Mouse (Mus musculus): Measurements from ENCODE around the gene Il1b.

Il1b gene

DNA sequence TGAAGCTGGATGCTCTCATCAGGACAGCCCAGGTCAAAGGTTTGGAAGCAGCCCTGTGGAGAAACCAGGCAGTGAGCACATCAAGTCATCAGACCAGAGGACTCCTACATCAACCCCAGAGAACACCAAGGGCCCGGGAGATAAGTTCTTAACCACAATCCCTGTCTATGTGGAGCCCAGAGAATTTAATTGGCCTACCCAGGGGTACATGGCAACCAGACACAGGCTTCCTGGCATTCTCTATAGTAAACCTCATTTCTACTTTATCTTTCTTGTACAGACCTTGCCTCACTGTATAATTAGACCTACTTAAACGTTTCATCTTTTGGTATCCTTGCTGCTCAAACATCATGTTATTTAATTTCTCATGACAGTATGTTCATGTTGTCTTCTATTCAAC, 2.8 kb downstream of the Il1b start:
- DNase-seq, result no peak

DNA sequence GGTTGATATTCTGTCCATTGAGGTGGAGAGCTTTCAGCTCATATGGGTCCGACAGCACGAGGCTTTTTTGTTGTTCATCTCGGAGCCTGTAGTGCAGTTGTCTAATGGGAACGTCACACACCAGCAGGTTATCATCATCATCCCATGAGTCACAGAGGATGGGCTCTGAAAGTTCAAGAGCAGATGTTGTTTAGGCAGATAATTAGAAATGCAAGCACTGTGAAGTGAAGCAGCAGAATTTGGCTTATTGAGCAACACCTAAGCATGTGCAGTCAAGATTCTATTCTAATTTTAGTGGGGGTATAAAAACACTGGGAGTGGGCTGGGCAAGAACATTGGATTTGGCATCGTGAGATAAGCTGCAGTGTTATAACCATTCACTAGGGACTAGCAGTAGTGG, 3.7 kb downstream of the Il1b start:
- DNase-seq, result no peak

DNA sequence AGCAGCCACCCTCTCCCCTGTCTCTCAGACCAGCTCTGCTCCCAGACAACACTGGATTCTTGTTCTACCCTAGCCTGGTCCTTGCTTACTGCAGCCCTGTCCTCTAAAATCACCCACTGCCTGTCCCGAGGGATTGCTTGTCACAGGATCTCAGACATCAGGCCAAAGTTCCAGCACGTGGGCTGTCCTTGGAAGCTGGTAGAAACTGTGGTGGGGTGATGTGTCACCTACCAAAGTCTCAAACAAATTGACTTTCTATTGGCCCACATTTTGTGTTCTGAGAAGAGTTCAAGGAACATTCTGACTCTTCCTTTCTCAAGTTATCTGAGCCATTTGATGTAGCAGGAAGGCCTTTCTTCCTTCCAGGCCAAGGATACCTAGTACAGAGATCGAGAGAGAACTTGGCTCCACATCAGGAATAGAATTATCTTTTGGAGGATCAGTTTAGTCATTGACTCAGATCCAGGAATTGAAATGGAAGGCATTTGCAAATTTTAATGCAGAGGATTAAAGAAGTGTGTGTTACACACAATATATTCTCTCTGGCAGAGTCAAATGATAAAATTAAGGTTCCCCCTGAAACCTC, 9.9 kb downstream of the Il1b start:
- DNase-seq, result no peak

DNA sequence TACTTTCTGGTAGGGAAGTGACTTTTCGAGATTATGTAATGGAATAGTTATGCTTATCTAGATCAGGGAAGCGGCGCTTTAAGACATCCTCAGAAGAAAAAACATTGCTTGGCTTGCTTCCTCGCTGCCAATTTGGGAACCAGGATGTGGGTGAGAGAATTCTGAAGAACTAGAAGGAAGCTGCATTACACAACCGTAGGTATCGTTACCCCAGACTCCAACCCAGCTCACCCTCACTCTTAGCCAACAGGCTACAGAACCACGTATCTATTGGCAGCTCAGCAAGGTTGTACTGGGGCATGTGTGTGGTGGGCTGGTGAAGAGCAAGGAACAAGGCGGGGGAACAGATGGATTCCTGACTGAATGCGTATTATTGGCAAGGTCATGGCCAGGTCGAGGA, 10.7 kb downstream of the Il1b start:
- no peak for DNase-seq

DNA sequence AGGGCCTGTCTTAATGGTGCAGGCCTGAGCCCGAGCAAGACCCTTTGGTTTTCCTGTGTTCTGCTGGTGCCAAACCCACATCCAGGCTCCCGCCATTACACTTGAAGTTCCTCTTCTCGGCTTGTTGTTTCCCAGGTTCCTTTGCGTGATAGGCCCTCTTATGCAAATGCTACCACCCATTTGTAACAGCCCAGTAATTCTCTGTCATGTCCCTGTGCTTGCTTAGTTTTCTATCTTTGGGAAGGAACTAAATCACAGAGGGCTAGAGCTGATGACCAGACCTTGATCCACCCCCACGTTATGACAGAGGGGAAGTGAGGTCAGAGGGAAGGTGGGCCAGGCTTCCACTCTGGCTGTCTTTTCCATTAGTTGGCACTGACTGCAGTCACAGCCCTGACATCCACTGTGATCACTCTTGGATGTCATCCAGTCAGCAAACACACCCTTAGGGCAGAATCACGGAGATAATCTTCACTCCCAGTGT, 32.8 kb downstream of the Il1b start:
- DNase-seq, result no peak

DNA sequence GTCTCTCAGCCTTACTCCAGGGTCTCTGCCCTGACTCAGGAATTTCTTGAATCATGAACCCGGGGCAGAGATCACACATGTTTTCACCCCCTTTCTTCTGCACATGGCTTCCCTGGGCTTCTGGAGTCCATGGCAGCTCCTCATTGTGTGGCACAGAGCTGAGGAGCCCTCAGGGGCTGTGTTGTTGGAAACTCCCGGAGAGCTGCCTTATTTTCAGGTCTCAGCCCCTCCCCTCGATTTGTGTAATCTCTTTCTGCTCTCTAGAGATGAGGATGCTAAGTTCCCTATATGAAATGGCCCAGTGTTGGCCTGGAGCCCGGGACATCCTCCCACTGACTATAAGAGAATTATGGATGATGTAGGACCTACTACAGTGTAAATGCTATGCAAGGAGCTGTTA, 37.5 kb downstream of the Il1b start:
- no peak for DNase-seq

DNA sequence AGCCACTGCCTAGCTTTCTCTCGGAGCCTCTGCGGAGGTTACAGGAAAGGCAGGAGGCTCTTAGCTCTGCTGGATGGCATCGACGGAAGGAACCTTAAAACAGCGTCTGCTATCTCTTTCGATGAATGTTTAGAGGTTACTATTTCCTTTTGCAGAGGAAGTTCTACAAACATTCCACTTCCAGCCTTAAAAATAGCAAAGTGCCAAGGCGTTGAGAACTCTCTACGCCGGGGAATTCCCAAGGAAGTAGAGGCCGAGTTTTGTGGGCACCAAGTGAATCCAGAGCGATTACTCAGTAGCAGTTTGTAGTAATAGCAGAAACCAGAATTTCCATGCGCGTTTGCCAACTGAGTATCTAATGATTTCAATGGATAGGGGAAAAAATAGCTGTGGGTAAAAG, 40.4 kb downstream of the Il1b start:
- no peak for DNase-seq

DNA sequence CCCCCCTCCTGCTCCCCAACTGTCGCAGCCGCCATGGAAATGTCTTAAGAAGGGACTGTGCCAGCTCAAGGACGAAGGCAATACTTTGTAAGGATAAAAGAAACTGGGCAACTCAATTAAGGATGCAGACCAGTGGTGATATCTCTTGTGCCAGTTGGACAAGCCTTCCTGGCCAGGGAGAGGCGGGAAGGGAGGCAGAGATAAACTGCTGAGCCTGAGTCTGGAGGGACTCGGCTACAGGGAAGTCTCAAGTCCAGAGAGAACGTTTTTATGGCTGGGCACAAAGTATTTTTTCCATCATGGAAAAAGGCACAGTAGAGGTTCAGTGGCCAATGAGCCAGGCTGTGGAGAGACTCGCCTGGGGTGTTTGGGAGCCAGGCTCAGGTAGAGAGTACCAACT, 40.9 kb downstream of the Il1b start:
- DNase-seq, result no peak

DNA sequence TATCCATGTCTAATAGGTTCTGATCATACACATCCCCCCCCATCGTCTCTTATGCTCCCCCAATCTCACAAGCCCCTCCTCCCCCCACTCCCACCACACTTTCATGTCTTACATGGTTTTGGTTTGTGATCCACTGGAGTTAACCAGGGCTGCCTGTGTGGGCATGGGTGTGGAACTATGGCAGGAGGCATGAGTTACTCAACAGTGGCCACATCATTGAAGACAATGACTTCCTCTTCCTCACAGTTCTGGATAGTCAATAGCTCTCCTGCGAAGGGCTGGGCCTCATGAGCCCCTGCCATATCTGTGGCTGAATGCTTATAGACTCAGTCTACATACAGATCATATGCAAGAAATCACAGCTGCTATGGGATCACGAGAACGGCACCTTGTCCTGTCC, 42.7 kb downstream of the Il1b start:
- no peak for DNase-seq

DNA sequence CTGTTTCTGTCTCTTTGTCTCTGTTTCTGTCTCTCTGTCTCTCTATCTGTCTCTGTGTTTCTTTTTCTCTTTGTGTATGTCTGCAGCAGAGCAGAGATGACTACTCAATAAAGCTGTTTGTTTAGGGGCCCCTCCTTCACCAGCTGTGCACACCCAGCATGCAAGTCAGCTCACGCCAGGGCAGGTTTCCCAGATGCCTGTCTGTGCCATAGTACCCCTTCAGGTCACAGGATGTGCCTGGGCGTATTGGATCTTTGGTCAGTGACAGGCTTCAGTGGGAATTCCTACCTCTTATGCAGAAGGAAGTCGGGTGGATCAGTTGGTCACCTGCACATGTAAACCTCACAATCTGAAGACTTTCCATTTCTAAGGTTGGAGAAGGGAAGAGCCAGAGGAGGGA, 46.7 kb downstream of the Il1b start:
- DNase-seq, result no peak

DNA sequence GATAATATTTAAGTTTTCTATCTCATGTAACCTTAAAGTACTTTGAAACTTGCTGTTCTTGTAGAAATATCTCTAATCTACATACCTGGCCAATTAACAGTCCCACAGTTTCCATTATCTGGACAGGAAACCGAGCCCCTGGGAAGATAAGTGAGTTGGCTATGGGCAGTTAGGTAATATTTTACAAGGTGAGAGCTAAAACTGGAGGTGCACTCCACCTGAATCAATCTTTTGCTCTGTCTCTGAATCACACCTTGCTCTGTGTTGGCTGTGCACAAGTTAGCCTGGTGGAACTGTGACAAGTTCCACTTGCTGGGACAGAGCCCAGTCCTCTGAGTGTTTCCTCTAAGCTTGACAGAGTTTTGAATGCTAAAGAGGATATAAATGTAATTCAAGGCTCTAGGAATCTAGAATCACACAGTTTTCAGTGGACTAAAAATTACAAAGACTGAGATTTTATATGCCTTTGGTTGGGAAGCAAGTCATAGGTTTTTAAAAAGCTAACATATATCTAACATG, 48.8 kb downstream of the Il1b start:
- DNase-seq, result no peak

DNA sequence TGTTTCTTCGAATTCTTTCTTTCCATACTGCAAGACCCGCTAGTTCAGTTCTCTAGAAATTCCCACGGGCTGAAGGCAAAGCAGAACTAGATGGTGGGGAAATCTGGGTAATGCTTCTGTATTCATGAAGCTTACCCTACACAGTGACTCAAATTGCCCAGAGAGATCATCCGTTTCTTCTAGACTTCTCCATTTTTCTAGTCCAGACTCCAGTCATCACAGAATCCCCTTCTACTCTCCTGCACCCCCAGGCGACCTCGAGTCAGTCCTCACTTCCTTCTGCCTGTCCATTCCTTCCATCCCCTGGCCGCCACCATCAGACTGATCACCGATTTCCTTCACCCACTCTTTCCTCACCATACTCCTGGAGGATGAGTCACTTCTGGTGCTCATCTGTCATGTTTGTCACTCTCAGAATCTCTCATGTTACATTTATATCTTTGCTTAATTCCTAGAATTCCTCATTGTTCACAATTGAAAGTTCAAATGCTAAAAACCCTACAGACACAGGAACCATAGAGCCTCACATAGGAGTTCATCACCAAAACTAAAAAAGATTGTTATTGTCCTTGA, 50.8 kb downstream of the Il1b start:
- no peak for DNase-seq

DNA sequence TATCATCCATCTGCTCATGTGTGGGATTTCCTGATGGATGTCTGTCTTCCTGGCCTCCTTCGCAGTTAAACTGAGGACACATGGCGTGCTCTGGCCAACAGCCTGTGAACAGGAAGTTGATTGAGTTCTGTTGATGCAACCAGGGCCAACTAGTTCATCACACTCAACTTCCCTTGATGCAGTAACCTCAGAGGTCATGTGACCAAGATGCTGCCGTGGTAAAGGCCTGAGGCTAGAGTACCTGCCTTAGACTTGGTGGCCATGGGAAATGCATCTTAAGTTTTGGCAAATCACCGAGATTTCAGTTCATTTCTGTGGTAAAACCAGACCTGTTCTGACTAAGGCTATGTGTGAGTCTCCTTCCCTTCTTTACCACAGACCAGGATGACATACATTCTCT, 55.1 kb downstream of the Il1b start:
- no peak for DNase-seq

DNA sequence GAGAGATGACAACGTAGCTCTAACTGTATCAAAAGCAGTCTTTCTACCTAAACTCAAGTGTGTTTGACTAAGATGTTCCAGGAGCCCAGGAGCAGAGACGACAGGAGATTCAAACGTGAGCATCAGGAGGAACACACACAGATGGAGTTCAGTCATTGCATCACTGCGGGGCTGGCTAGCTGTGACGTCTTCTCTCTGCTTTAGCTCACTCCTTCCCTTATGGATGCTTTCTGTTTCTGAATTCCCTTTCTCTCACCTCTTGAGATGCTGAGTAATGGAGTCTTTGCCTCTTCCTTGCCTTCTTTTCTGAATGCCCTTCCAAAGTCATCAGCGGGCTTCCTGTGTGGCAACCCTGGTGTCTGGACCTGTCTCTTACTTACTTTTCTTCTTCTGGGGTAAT, 56.1 kb downstream of the Il1b start:
- DNase-seq, result no peak
